Comparison of ENCODE assay signal across 17 mouse cellular contexts in genomic region chr6:50419518-50420290, GRCm38 (mm10). TPM values are rescaled to one million over a fixed set of nuclear protein-coding genes. Genes with fewer than 3 reads are reported as not detected.
DNase-seq lines count a peak whose midpoint lies in the region; ATAC-seq and TF ChIP-seq lines count a peak whose summit lies in the region.
"Had no signal": no experiment of that assay in that cellular context is flagged by ENCODE, and none has a peak within 500 bp of the region (broad histone marks: within the 10 kb centered on the region; RNA-seq: fewer than 3 reads in every experiment).

No protein-coding gene starts in this region.

- no peaks in the 10 kb centered on the region for H3K27me3 ChIP-seq in heart, embryonic 13.5 days (replicated peaks)
- no peaks in the 10 kb centered on the region for H3K27me3 ChIP-seq in stomach, embryonic 16.5 days (ENCODE audit: control insufficient read depth, insufficient read depth, low read length)
- H3K27me3 ChIP-seq in stomach, postnatal 0 days (ENCODE audit: control insufficient read depth, insufficient read depth, low read length), result no peaks in the 10 kb centered on the region
- H3K27me3 ChIP-seq: CH12.LX; forebrain, embryonic 13.5 days; liver, embryonic 13.5 days; megakaryocyte, embryonic 14.5 days had no signal

- no peak overlapping the region for H3K4me3 ChIP-seq in heart, embryonic 13.5 days
- no peak overlapping the region for H3K4me3 ChIP-seq in stomach, embryonic 16.5 days (replicated peaks; ENCODE audit: low read length)
- no peak overlapping the region for H3K4me3 ChIP-seq in stomach, postnatal 0 days (ENCODE audit: low read depth, low read length)
- H3K4me3 ChIP-seq: forebrain, embryonic 13.5 days; liver, embryonic 13.5 days; megakaryocyte, embryonic 14.5 days had no signal

- H3K4me1 ChIP-seq in heart, embryonic 13.5 days, result peaks cover 34% of the 10 kb centered on the region
- H3K4me1 ChIP-seq in stomach, embryonic 16.5 days (ENCODE audit: control insufficient read depth, insufficient read depth, low read length), result 0 out of 2 replicates have a peak, but pooled peaks cover under 1% of the 10 kb centered on the region
- H3K4me1 ChIP-seq in stomach, postnatal 0 days (replicated peaks; ENCODE audit: control insufficient read depth, insufficient read depth), result no peaks in the 10 kb centered on the region; the same call in 1 of the 2 replicates
- H3K4me1 ChIP-seq: liver, embryonic 13.5 days had no signal

- H3K36me3 ChIP-seq in heart, embryonic 13.5 days, result peaks cover 5% of the 10 kb centered on the region
- H3K36me3 ChIP-seq in stomach, embryonic 16.5 days (ENCODE audit: control insufficient read depth, insufficient read depth, low read length), result no peaks in the 10 kb centered on the region
- no peaks in the 10 kb centered on the region; the same call in 1 of the 2 replicates for H3K36me3 ChIP-seq in stomach, postnatal 0 days (ENCODE audit: control insufficient read depth, insufficient read depth, low read length)
- H3K36me3 ChIP-seq: liver, embryonic 13.5 days had no signal

- TF ChIP-seq EP300 in stomach, postnatal 0 days (optimal IDR thresholded peaks at IDR 0.05), result no peak

- intact Hi-C loops in heart, postnatal 14 days (cut with DNase I), result no loop called here

- DNase-seq in heart, postnatal 14 days, result no peak
- DNase-seq in stomach, postnatal 0 days (ENCODE audit: low spot score), result no peak
- peak; percentile 64 for DNase-seq in kidney, postnatal 14 days
- no peak for DNase-seq in right cerebral cortex, adult 18-20 months
- DNase-seq in embryo, embryonic 9.5 days (ENCODE audit: extremely low spot score), result no peak
- DNase-seq in adrenal gland, postnatal 25 days, result no peak
- DNase-seq: adrenal gland, postnatal 36 days; cerebellum, postnatal 14 days; liver, embryonic 13.5 days; lung, postnatal 10 days; right cerebral cortex, postnatal 4 days had no signal

- H3K27ac ChIP-seq in heart, embryonic 13.5 days (replicated peaks), result peak overlapping the region; percentile 49; the same call in 1 of the 2 replicates
- peak overlapping the region; percentile 20 for H3K27ac ChIP-seq in stomach, embryonic 16.5 days (ENCODE audit: low read length)
- no peak overlapping the region for H3K27ac ChIP-seq in stomach, postnatal 0 days (replicated peaks)
- H3K27ac ChIP-seq: forebrain, embryonic 13.5 days; liver, embryonic 13.5 days had no signal

- no peaks in the 10 kb centered on the region for H3K9me3 ChIP-seq in heart, embryonic 13.5 days
- H3K9me3 ChIP-seq in stomach, embryonic 16.5 days (replicated peaks; ENCODE audit: control insufficient read depth, low read length), result no peaks in the 10 kb centered on the region; the same call in 1 of the 2 replicates
- no peaks in the 10 kb centered on the region for H3K9me3 ChIP-seq in stomach, postnatal 0 days (ENCODE audit: control insufficient read depth, low read length)
- H3K9me3 ChIP-seq: forebrain, embryonic 13.5 days; liver, embryonic 13.5 days; megakaryocyte, embryonic 14.5 days had no signal

- H3K9ac ChIP-seq in heart, embryonic 13.5 days, result no peak overlapping the region
- no peak overlapping the region for H3K9ac ChIP-seq in stomach, embryonic 16.5 days (ENCODE audit: low read length)
- H3K9ac ChIP-seq in stomach, postnatal 0 days (ENCODE audit: low read length), result no peak overlapping the region
- H3K9ac ChIP-seq: forebrain, embryonic 13.5 days; liver, embryonic 13.5 days had no signal

- no peak for TF ChIP-seq CTCF in stomach, postnatal 0 days (IDR thresholded peaks at IDR 0.05; ENCODE audit: low read depth)

- H3K4me2 ChIP-seq in heart, embryonic 13.5 days, result no peak overlapping the region
- H3K4me2 ChIP-seq in stomach, embryonic 16.5 days (ENCODE audit: low read depth, low read length), result no peak overlapping the region
- no peak overlapping the region for H3K4me2 ChIP-seq in stomach, postnatal 0 days (replicated peaks; ENCODE audit: low read depth)
- H3K4me2 ChIP-seq: forebrain, embryonic 13.5 days; liver, embryonic 13.5 days had no signal

- 70% methylated on average over 10 of the region's 10 CpGs for WGBS in heart, embryonic 13.5 days
- WGBS in stomach, embryonic 16.5 days, result 77% methylated on average over 10 of the region's 10 CpGs
- WGBS in stomach, postnatal 0 days, result 75% methylated on average over 10 of the region's 10 CpGs

- ATAC-seq in heart, embryonic 13.5 days (ENCODE audit: extremely low read depth, insufficient number of reproducible peaks, low FRiP score, low TSS enrichment), result no peak
- no peak for ATAC-seq in stomach, embryonic 16.5 days (ENCODE audit: insufficient read depth, low FRiP score)
- ATAC-seq in stomach, postnatal 0 days (ENCODE audit: low FRiP score, low TSS enrichment), result no peak
- ATAC-seq: forebrain, embryonic 13.5 days; midbrain, embryonic 16.5 days had no signal

RNA-seq across cellular contexts. Expression of gene Osbpl3, which starts 36.3 kb away (rescaled TPM):
- polyA plus RNA-seq in heart, embryonic 13.5 days (2015; fragmentation: Nextera tagmentation; extraction: Ambion mirVana), result 11.8 and 11.9 TPM in 2 replicates
- 10 to 100 TPM; 27.5 to 36.0 TPM for total RNA-seq in heart, postnatal 14 days (2021)
- 15.5 and 19.0 TPM in 2 replicates for polyA plus RNA-seq in stomach, embryonic 16.5 days (2015; fragmentation: Nextera tagmentation; extraction: Ambion mirVana)
- 14.5 and 15.6 TPM in 2 replicates for polyA plus RNA-seq in stomach, postnatal 0 days (2015; fragmentation: Nextera tagmentation; extraction: Ambion mirVana)
- 58.9 and 64.9 TPM in 2 replicates for total RNA-seq in adrenal gland, postnatal 25 days (2021)
